Mouse (Mus musculus) kidney, postnatal 0 days (tissue): ENCODE data around the gene Tuft1. TPM values are rescaled to one million over a fixed set of nuclear protein-coding genes. Genes with fewer than 3 reads are reported as not detected.

ENCODE experiments used
- ATAC-seq: fragments of 200-750 bp; cut with Nextera tagmentation; replicated peaks from 2 replicates; pipeline ENCODE4 v1.8.0; 2017; ENCODE audit warnings: low read depth, moderate number of reproducible peaks, moderate TSS enrichment, moderate library complexity; ENCODE audit not compliant: low FRiP score
- DNase-seq: peaks from one replicate; pipeline ENCODE4 v3.0.0-alpha.2; 2016; ENCODE audit warnings: low spot score
- H3K27ac ChIP-seq: fragments of 300-500 bp; sonication (generic); 2 replicates; pipeline ENCODE4 v1.5.1; 2014; ENCODE audit warnings: mild to moderate bottlenecking
- H3K27me3 ChIP-seq: fragments of 300-500 bp; sonication (generic); 2 replicates; pipeline ENCODE4 v1.6.1; 2014; ENCODE audit warnings: low read length, mixed read lengths; ENCODE audit not compliant: insufficient read depth
- H3K36me3 ChIP-seq: fragments of 300-500 bp; sonication (generic); 2 replicates; pipeline ENCODE4 v1.6.1; 2014; ENCODE audit warnings: low read length, mixed read lengths; ENCODE audit not compliant: insufficient read depth
- H3K4me1 ChIP-seq: fragments of 300-500 bp; sonication (generic); replicated peaks from 2 replicates; pipeline ENCODE4 v1.6.1; 2014; ENCODE audit warnings: antibody characterized with exemption, low read length, mixed read lengths; ENCODE audit not compliant: insufficient read depth
- H3K4me2 ChIP-seq: fragments of 300-500 bp; sonication (generic); 2 replicates; pipeline ENCODE4 v1.6.1; 2014; ENCODE audit warnings: mild to moderate bottlenecking, low read length, moderate library complexity, mixed read lengths
- H3K4me3 ChIP-seq: fragments of 300-500 bp; sonication (generic); replicated peaks from 2 replicates; pipeline ENCODE4 v1.5.1; 2014; ENCODE audit warnings: low read depth, low read length
- H3K9ac ChIP-seq: fragments of 300-500 bp; sonication (generic); 2 replicates; pipeline ENCODE4 v1.6.1; 2014; ENCODE audit warnings: low read depth, low read length
- H3K9me3 ChIP-seq: fragments of 300-500 bp; sonication (generic); replicated peaks from 2 replicates; pipeline ENCODE4 v1.6.1; 2016; ENCODE audit warnings: low read length, inconsistent platforms, mixed read lengths
- CTCF ChIP-seq: IDR thresholded peaks from 2 replicates; pipeline ENCODE4 v1.5.1; 2016; ENCODE audit warnings: antibody characterized with exemption, low read depth, mild to moderate bottlenecking, moderate library complexity
- WGBS: fragments of 180-500 bp; shearing (Covaris S2); extraction: QIAGEN DNeasy Blood & Tissue Kit; methylation state at CpG from one replicate; pipeline ENCODE4 v1.1.7; 2014; 5-methylcytosine and 5-hydroxymethylcytosine counted together
- polyA plus RNA-seq: library from polyadenylated mRNA; unstranded; fragments of >200 nt; fragmentation: Nextera tagmentation; extraction: Ambion mirVana; gene quantifications from 2 replicates; pipeline ENCODE4 v1.2.1, GENCODE M21; 2015

The Tuft1 gene
- polyA plus RNA-seq, 1 experiment from 2014 or later: 9.1 TPM

GRCm38 (mm10) chr3:94581138-94581780 lies 77.4 kb downstream of the Tuft1 start:
- no peaks in the 10 kb centered on the region for H3K9me3 ChIP-seq
- no peak for TF ChIP-seq CTCF
- peaks cover 11% of the 10 kb centered on the region for H3K4me1 ChIP-seq
- peak overlapping the region; percentile 50; the same call in 1 of the 2 replicates for H3K27ac ChIP-seq
- H3K36me3 ChIP-seq: no peaks in the 10 kb centered on the region
- H3K4me3 ChIP-seq: peak overlapping the region; percentile 72
- peak overlapping the region; percentile 86 for H3K4me2 ChIP-seq
- 4% methylated on average over 16 of the region's 16 CpGs for WGBS
- no peaks in the 10 kb centered on the region for H3K27me3 ChIP-seq
- ATAC-seq: no peak
- DNase-seq: no peak
- H3K9ac ChIP-seq: peak overlapping the region; percentile 87

GRCm38 (mm10) chr3:94574506-94574905 lies 84.2 kb downstream of the Tuft1 start:
- ATAC-seq: no peak
- Histone ChIP-seq H3K36me3 (no peaks in the 10 kb centered on the region), H3K27me3 (no peaks in the 10 kb centered on the region), H3K4me2 (no peak overlapping the region), H3K9me3 (no peaks in the 10 kb centered on the region), H3K4me1 (no peaks in the 10 kb centered on the region; the same call in 1 of the 2 replicates), H3K27ac (no peak overlapping the region), H3K9ac (no peak overlapping the region), H3K4me3 (no peak overlapping the region)
- no peak for DNase-seq
- no peak for TF ChIP-seq CTCF
- 75% methylated on average over 6 of the region's 6 CpGs for WGBS

- Histone ChIP-seq H3K4me2 (no peak overlapping the region), H3K4me3 (no peak overlapping the region), H3K27ac (no peak overlapping the region), H3K9ac (no peak overlapping the region), H3K4me1 (peaks cover 2% of the 10 kb centered on the region; the same call in 1 of the 2 replicates), H3K9me3 (no peaks in the 10 kb centered on the region), H3K36me3 (no peaks in the 10 kb centered on the region), H3K27me3 (no peaks in the 10 kb centered on the region)
- ATAC-seq (no peak), DNase-seq (no peak)
- no peak for TF ChIP-seq CTCF
- 39% methylated on average over 2 of the region's 2 CpGs for WGBS
Observed at GRCm38 (mm10) chr3:94567242-94567641, 91.4 kb downstream of the Tuft1 start.

GRCm38 (mm10) chr3:94565557-94565956 lies 93.1 kb downstream of the Tuft1 start:
- WGBS: 61% methylated on average over 2 of the region's 2 CpGs
- Histone ChIP-seq H3K4me3 (no peak overlapping the region), H3K27ac (no peak overlapping the region), H3K9ac (no peak overlapping the region), H3K4me1 (peaks cover 2% of the 10 kb centered on the region; the same call in 1 of the 2 replicates), H3K27me3 (no peaks in the 10 kb centered on the region), H3K4me2 (no peak overlapping the region), H3K36me3 (no peaks in the 10 kb centered on the region), H3K9me3 (no peaks in the 10 kb centered on the region)
- no peak for TF ChIP-seq CTCF
- ATAC-seq (no peak), DNase-seq (peak; percentile 80)

GRCm38 (mm10) chr3:94565127-94565526 lies 93.5 kb downstream of the Tuft1 start:
- peak; percentile 46 for DNase-seq
- no peak for ATAC-seq
- Histone ChIP-seq H3K36me3 (no peaks in the 10 kb centered on the region), H3K9me3 (no peaks in the 10 kb centered on the region), H3K4me2 (no peak overlapping the region), H3K4me1 (peaks cover 2% of the 10 kb centered on the region; the same call in 1 of the 2 replicates), H3K9ac (no peak overlapping the region), H3K27ac (0 out of 2 replicates have a peak overlapping the region, but pooled peaks have one; percentile 14), H3K4me3 (no peak overlapping the region), H3K27me3 (no peaks in the 10 kb centered on the region)
- no peak for TF ChIP-seq CTCF
- WGBS: 28% methylated on average over 3 of the region's 3 CpGs

GRCm38 (mm10) chr3:94564356-94565010 lies 94.2 kb downstream of the Tuft1 start:
- Histone ChIP-seq H3K9ac (no peak overlapping the region), H3K36me3 (peaks cover 2% of the 10 kb centered on the region; the same call in 1 of the 2 replicates), H3K4me1 (peaks cover 2% of the 10 kb centered on the region; the same call in 1 of the 2 replicates), H3K27ac (no peak overlapping the region), H3K4me3 (no peak overlapping the region), H3K4me2 (no peak overlapping the region), H3K9me3 (no peaks in the 10 kb centered on the region), H3K27me3 (no peaks in the 10 kb centered on the region)
- ATAC-seq: no peak
- DNase-seq: no peak
- 68% methylated on average over 4 of the region's 4 CpGs for WGBS
- peak; percentile 32; the same call in 1 of the 2 replicates for TF ChIP-seq CTCF
